Mouse (Mus musculus): Measurements from ENCODE around the gene Wdr93. TPM values are rescaled to one million over a fixed set of nuclear protein-coding genes. Genes with fewer than 3 reads are reported as not detected.
A peak's percentile ranks its signal among the peaks of the same experiment; 100 is the strongest.
"Not testable (repeated sequence)": the region's sequence is repeated elsewhere in the genome, so short reads cannot be mapped to it uniquely, and the experiment has no call there.

The Wdr93 gene
- polyA plus RNA-seq, 1 experiment from 2014 or later: not detected

DNA sequence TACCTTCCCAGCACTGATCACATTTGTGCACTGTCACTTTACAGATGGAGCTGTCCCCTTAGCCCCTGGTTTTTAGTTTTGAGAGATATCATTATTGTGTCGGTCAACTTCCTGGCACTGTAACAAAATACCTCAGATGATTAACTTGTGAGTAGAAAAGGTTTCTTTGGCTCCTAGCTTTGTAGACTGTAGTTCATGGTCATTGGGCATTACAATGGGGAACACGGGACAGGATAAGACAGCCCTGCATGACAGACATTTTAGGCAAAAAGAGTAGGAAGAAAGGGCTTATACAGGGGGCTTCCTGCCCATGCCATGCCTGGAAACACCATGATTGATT lies 39.5 kb downstream of the Wdr93 start:
- Histone ChIP-seq H3K27me3 (replicated peaks; ENCODE audit: control insufficient read depth, insufficient read depth, low read length) (no peaks in the 10 kb centered on the region), H3K4me2 (no peak overlapping the region), H3K36me3 (ENCODE audit: control insufficient read depth, insufficient read depth, low read length) (no peaks in the 10 kb centered on the region), H3K9ac (ENCODE audit: low read depth, low read length) (no peak overlapping the region), H3K9me3 (ENCODE audit: control insufficient read depth, low read length) (no peaks in the 10 kb centered on the region), H3K27ac (ENCODE audit: low read depth, low read length) (no peak overlapping the region), H3K4me3 (ENCODE audit: low read depth, low read length) (no peak overlapping the region), H3K4me1 (replicated peaks; ENCODE audit: control insufficient read depth, insufficient read depth, low read length) (peaks cover 8% of the 10 kb centered on the region; the same call in 1 of the 2 replicates)
- ATAC-seq (replicated peaks; ENCODE audit: low FRiP score) (no peak), DNase-seq (ENCODE audit: low spot score) (no peak)
- 85% methylated on average over 2 of the region's 2 CpGs for WGBS

DNA sequence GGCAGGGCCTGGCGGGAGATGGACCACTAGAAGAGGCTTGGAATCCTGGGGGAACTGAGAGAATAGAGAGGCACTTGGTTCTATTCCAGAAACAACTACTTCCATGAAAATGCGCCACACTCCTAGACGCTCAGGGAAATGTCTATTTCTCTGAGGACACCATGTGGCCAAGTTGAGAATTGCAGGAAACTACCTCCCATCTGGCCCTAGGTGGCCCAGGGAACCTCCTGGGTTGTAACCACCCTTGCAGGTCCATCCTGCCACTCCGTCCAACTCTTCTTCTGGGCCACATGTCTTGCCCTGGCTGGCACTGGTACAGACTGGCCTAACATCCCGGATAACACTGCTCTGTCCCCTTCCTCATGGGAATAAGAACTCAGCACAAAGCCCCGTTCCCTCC lies 43.3 kb downstream of the Wdr93 start:
- WGBS: 21% methylated on average over 6 of the region's 6 CpGs
- ATAC-seq (replicated peaks; ENCODE audit: low FRiP score) (no peak), DNase-seq (ENCODE audit: low spot score) (no peak)
- no peaks in the 10 kb centered on the region for H3K36me3 ChIP-seq (ENCODE audit: control insufficient read depth, insufficient read depth, low read length)
- no peak overlapping the region for H3K4me3 ChIP-seq (ENCODE audit: low read depth, low read length)
- no peaks in the 10 kb centered on the region for H3K9me3 ChIP-seq (ENCODE audit: control insufficient read depth, low read length)
- H3K4me1 ChIP-seq (replicated peaks; ENCODE audit: control insufficient read depth, insufficient read depth, low read length): peaks cover 3% of the 10 kb centered on the region; the same call in 1 of the 2 replicates
- H3K27me3 ChIP-seq (replicated peaks; ENCODE audit: control insufficient read depth, insufficient read depth, low read length): peaks cover 17% of the 10 kb centered on the region
- H3K9ac ChIP-seq (ENCODE audit: low read depth, low read length): no peak overlapping the region
- no peak overlapping the region for H3K4me2 ChIP-seq
- no peak overlapping the region for H3K27ac ChIP-seq (ENCODE audit: low read depth, low read length)

DNA sequence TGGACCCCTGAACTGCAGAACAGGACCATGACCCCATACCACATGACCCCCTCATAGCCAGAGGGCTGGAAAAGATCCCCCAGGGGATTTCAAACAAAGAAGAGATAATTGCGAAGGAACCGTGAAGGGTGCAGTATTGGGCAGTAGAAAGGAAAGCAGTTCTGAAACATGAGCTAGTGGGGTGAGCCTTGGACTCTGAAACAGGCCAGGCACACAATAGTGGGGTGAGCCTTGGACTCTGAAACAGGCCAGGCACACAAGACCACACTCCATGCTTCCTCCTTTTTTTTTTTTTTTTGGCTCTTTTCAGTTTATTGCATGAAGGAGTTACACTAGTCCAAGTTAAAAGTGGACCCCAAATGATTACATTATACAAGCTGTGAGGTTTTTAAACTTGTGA lies 46.8 kb downstream of the Wdr93 start:
- WGBS: 38% methylated on average over 2 of the region's 2 CpGs
- H3K27me3 ChIP-seq (replicated peaks; ENCODE audit: control insufficient read depth, insufficient read depth, low read length): peaks cover 52% of the 10 kb centered on the region

DNA sequence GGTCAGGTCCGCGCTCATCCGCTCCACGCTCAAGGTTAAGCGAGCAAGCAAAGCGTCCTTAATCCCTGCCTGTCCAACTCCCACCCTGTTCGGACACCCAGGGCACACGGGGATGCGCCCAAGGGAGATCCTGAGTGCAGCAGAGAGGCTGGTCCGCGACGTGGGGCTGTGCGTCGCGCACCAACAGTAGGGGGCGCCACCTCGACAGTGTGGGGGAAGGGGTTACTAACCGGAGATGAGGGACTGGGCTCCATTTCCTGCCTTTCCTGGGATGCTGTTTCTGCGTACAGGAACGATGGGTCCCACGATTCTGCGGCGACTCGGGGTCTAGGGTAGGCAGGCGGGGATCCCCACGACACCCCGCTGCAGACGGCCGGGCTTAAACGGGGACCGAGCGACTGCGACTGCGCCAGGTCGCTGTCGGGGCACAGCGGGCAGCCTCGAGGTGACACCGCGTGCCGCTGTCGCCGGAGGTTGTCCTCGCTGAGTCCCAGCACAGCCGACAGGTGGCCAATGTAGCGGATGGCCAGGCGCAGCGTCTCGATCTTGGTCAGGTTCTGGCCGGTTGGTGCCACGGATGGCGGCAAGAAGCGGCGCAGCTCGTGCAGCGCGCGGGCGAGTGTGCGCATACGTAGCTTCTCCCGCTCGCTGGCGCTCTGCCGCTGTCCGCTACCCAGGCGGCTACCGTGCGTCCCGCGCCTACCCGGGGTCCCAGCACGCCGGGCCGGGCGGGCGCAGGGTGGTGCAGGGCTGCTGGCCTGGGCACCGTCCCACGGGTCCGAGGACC lies 49.9 kb downstream of the Wdr93 start:
- Histone ChIP-seq H3K9ac (ENCODE audit: low read depth, low read length) (peak overlapping the region; percentile 1; the same call in 1 of the 2 replicates), H3K4me1 (replicated peaks; ENCODE audit: control insufficient read depth, insufficient read depth, low read length) (peaks cover 8% of the 10 kb centered on the region), H3K9me3 (ENCODE audit: control insufficient read depth, low read length) (no peaks in the 10 kb centered on the region), H3K4me2 (peak overlapping the region; percentile 76), H3K27ac (ENCODE audit: low read depth, low read length) (no peak overlapping the region), H3K36me3 (ENCODE audit: control insufficient read depth, insufficient read depth, low read length) (no peaks in the 10 kb centered on the region), H3K4me3 (ENCODE audit: low read depth, low read length) (peak overlapping the region; percentile 49), H3K27me3 (replicated peaks; ENCODE audit: control insufficient read depth, insufficient read depth, low read length) (peaks cover 58% of the 10 kb centered on the region)
- 2% methylated on average over 80 of the region's 80 CpGs for whole genome bisulfite sequencing
- DNase-seq (ENCODE audit: low spot score): peak; percentile 54
- no peak for ATAC-seq (replicated peaks; ENCODE audit: low FRiP score)

More for the DNA sequence above, 46.8 kb downstream of the Wdr93 start:
- H3K36me3 ChIP-seq (ENCODE audit: control insufficient read depth, insufficient read depth, low read length); H3K4me1 ChIP-seq (replicated peaks; ENCODE audit: control insufficient read depth, insufficient read depth, low read length); H3K9ac ChIP-seq (ENCODE audit: low read depth, low read length); DNase-seq (ENCODE audit: low spot score); H3K4me2 ChIP-seq; ATAC-seq (replicated peaks; ENCODE audit: low FRiP score); H3K27ac ChIP-seq (ENCODE audit: low read depth, low read length); H3K4me3 ChIP-seq (ENCODE audit: low read depth, low read length); H3K9me3 ChIP-seq (ENCODE audit: control insufficient read depth, low read length): not testable (repeated sequence)

DNA sequence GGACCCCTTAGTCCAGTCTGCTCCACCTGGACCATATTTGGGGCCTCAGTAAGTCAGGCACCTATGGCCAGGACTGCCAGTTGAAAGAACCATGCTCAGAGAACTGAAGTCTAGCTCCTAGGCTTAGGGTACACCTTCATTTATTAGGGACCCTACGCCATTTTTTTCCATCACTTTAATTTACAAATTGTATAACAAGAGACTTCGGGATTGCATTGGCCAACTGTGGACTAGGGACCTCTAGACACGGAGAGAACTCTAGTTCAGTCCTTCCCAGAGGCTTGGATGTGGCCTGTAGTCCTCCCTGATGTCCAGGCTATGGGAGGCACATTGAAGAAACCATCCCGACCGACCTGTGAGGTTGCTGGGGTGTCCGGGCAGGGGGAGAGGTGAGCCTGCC lies 50.7 kb downstream of the Wdr93 start, which contains the start of gene Mesp1:
Gene Mesp1, minus strand, starts transcription at position 101 of the 400 bp plus-strand sequence.
- Histone ChIP-seq H3K27ac (ENCODE audit: low read depth, low read length) (no peak within 1 kb of the TSS), H3K4me2 (peak within 1 kb of the TSS; percentile 76), H3K4me1 (replicated peaks; ENCODE audit: control insufficient read depth, insufficient read depth, low read length) (peaks cover 8% of the 10 kb centered on the region), H3K9me3 (ENCODE audit: control insufficient read depth, low read length) (no peaks in the 10 kb centered on the region), H3K9ac (ENCODE audit: low read depth, low read length) (peak within 1 kb of the TSS; percentile 1; the same call in 1 of the 2 replicates), H3K36me3 (ENCODE audit: control insufficient read depth, insufficient read depth, low read length) (no peaks in the 10 kb centered on the region), H3K27me3 (replicated peaks; ENCODE audit: control insufficient read depth, insufficient read depth, low read length) (peaks cover 56% of the 10 kb centered on the region), H3K4me3 (ENCODE audit: low read depth, low read length) (peak within 1 kb of the TSS; percentile 49)
- no peak for ATAC-seq (replicated peaks; ENCODE audit: low FRiP score)
- no peak for DNase-seq (ENCODE audit: low spot score)
- WGBS: 63% methylated on average over 6 of the region's 6 CpGs

DNA sequence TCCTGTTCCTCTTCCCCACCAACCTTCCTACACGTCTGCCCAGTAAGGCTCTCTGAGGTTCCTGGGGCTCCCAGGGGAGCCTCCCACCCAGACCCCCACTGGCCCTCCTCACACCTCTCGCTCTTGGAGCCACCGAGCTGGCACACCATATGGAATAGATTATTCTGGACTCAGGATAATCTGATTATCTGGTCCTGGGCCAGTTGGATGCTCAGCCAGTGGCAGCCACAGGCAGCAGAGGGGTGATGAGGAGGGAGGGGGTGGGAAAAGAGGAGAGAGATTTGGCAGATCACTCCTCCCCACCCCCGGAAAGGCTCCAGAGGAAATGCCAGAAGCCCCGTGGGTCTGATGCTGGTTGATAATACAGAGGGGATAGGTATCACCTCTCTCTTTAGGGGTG lies 55.6 kb downstream of the Wdr93 start:
- DNase-seq (ENCODE audit: low spot score) (no peak), ATAC-seq (replicated peaks; ENCODE audit: low FRiP score) (no peak)
- no peak overlapping the region for H3K27ac ChIP-seq (ENCODE audit: low read depth, low read length)
- H3K4me3 ChIP-seq (ENCODE audit: low read depth, low read length): no peak overlapping the region
- WGBS: 17% methylated on average over 5 of the region's 5 CpGs
- H3K4me2 ChIP-seq: no peak overlapping the region
- no peaks in the 10 kb centered on the region for H3K4me1 ChIP-seq (replicated peaks; ENCODE audit: control insufficient read depth, insufficient read depth, low read length)
- H3K27me3 ChIP-seq (replicated peaks; ENCODE audit: control insufficient read depth, insufficient read depth, low read length): peaks cover 18% of the 10 kb centered on the region
- no peaks in the 10 kb centered on the region for H3K9me3 ChIP-seq (ENCODE audit: control insufficient read depth, low read length)
- H3K9ac ChIP-seq (ENCODE audit: low read depth, low read length): no peak overlapping the region
- H3K36me3 ChIP-seq (ENCODE audit: control insufficient read depth, insufficient read depth, low read length): no peaks in the 10 kb centered on the region

DNA sequence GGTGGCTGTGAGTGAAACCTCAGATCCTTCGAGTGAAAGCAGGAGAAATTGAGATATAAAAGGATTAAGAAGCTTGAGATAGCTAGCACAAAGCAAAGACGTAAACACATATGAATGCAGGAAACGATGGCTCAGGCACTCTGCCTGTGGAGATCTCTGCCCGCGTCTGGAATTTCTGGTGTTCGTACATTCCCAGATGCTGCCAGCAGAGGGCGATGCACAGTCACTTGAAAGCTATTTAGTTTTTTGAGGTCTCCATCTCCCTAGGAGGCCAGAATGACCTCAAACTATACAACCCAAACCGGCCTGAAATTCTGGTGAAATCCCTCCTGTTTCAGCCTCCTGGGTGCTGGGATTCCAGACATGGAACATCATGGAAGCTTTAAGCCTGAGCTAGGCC lies 56.1 kb downstream of the Wdr93 start:
- Histone ChIP-seq H3K4me2 (no peak overlapping the region), H3K4me3 (ENCODE audit: low read depth, low read length) (no peak overlapping the region), H3K9ac (ENCODE audit: low read depth, low read length) (no peak overlapping the region), H3K9me3 (ENCODE audit: control insufficient read depth, low read length) (no peaks in the 10 kb centered on the region), H3K27ac (ENCODE audit: low read depth, low read length) (no peak overlapping the region), H3K27me3 (replicated peaks; ENCODE audit: control insufficient read depth, insufficient read depth, low read length) (peaks cover 14% of the 10 kb centered on the region), H3K4me1 (replicated peaks; ENCODE audit: control insufficient read depth, insufficient read depth, low read length) (no peaks in the 10 kb centered on the region), H3K36me3 (ENCODE audit: control insufficient read depth, insufficient read depth, low read length) (no peaks in the 10 kb centered on the region)
- WGBS: 4% methylated on average over 8 of the region's 8 CpGs
- DNase-seq (ENCODE audit: low spot score) (peak; percentile 71), ATAC-seq (replicated peaks; ENCODE audit: low FRiP score) (no peak)

DNA sequence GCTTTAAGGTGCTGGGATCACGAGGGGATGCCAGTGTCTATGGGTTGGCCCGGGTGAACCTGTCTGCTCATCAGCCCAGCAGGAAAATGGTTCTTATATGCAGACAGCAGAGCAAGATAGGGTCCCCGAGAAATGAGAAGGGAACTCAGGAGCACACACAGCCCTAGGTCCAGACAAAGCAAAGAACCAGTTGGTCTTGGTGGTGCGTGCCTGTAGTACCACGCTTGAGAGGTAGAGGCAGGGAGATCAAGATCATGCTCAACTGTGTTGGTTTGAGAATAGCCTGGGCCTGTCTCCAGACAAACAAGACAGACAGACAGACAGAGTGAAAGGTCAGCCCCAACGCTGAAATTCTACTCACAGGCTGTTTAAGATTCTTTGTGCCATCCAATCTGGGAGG lies 56.5 kb downstream of the Wdr93 start:
- H3K27me3 ChIP-seq (replicated peaks; ENCODE audit: control insufficient read depth, insufficient read depth, low read length): peaks cover 9% of the 10 kb centered on the region
- ATAC-seq (replicated peaks; ENCODE audit: low FRiP score): no peak; the same call in 1 of the 2 replicates
- no peak for DNase-seq (ENCODE audit: low spot score)
- H3K4me3 ChIP-seq (ENCODE audit: low read depth, low read length): no peak overlapping the region
- no peak overlapping the region for H3K27ac ChIP-seq (ENCODE audit: low read depth, low read length)
- WGBS: 62% methylated on average over 6 of the region's 6 CpGs
- H3K36me3 ChIP-seq (ENCODE audit: control insufficient read depth, insufficient read depth, low read length): no peaks in the 10 kb centered on the region
- no peaks in the 10 kb centered on the region for H3K9me3 ChIP-seq (ENCODE audit: control insufficient read depth, low read length)
- H3K9ac ChIP-seq (ENCODE audit: low read depth, low read length): no peak overlapping the region
- H3K4me1 ChIP-seq (replicated peaks; ENCODE audit: control insufficient read depth, insufficient read depth, low read length): no peaks in the 10 kb centered on the region
- no peak overlapping the region for H3K4me2 ChIP-seq

DNA sequence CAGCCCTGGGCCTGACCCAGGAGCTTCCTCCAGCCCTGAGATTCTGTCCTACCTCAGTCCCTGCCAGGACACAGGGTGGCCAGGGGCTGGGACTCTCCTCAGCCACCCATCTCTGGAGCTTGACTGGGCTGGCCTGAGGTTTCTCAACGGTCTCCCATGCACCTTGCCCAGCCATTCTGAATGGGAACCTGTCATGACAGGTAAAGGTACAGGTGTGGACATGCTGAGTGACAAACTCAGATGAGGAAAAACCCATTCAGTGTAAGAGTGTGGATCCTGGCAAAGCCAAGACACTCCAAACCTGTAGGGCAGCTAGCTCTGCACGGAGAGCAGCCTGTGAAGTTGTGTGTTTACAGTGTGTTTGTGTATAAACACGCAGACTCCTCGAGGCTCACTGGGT lies 57.4 kb downstream of the Wdr93 start:
- 78% methylated on average over 4 of the region's 4 CpGs for WGBS
- no peaks in the 10 kb centered on the region for H3K4me1 ChIP-seq (replicated peaks; ENCODE audit: control insufficient read depth, insufficient read depth, low read length)
- no peak overlapping the region for H3K4me2 ChIP-seq
- H3K9me3 ChIP-seq (ENCODE audit: control insufficient read depth, low read length): no peaks in the 10 kb centered on the region
- no peak overlapping the region for H3K27ac ChIP-seq (ENCODE audit: low read depth, low read length)
- no peak overlapping the region for H3K9ac ChIP-seq (ENCODE audit: low read depth, low read length)
- H3K36me3 ChIP-seq (ENCODE audit: control insufficient read depth, insufficient read depth, low read length): no peaks in the 10 kb centered on the region
- DNase-seq (ENCODE audit: low spot score) (no peak), ATAC-seq (replicated peaks; ENCODE audit: low FRiP score) (no peak)
- H3K27me3 ChIP-seq (replicated peaks; ENCODE audit: control insufficient read depth, insufficient read depth, low read length): peaks cover 3% of the 10 kb centered on the region; the same call in 1 of the 2 replicates
- H3K4me3 ChIP-seq (ENCODE audit: low read depth, low read length): no peak overlapping the region

Measured in liver, embryonic 11.5 days (tissue).